Mouse (Mus musculus) kidney, adult 2 months (tissue): ENCODE results near the gene Ccdc171.

Source experiments
- CTCF ChIP-seq: fragments of 200-500 bp; conservative IDR thresholded peaks from 2 replicates; pipeline ENCODE4 v1.5.1; 2011; ENCODE audit warnings: low read depth, mild to moderate bottlenecking, control low read depth, low read length, moderate library complexity, mixed read lengths; ENCODE audit not compliant: insufficient read depth, insufficient read length
- POLR2A ChIP-seq: fragments of 200-500 bp; IDR thresholded peaks from one replicate; pipeline ENCODE4 v1.6.1; 2011; ENCODE audit warnings: low read depth, low read length, control low read depth

DNA sequence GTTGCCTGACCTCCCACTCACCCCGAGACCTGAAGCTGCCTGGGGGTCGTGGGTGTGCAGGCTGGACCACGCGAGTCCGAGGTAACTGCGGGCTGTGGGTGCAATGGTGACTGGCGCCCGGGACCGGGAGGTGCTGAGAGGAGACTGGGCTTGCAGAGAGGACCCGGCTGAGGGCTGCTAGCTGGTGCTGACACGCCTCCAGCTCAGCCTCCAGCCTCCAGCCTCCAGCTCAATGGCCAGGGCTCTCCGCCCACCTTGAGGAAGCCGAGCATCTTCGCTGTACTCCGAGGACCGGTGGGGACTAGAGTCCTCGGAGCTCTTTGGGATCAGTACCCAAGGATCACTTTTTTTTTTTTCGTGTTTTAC lies 328 bp downstream of the Ccdc171 start:
- TF ChIP-seq CTCF (no peak), POLR2A (no peak)
